Mouse (Mus musculus): ENCODE measurements around the gene Cln3. TPM values are rescaled to one million over a fixed set of nuclear protein-coding genes. Genes with fewer than 3 reads are reported as not detected.

Cln3 gene
- polyA plus RNA-seq (2012; rRNA removed) (55.4 and 81.7 TPM in 2 replicates), polyA plus RNA-seq (2014; fragmentation: Nextera tagmentation; extraction: Ambion mirVana) (34.6 and 35.5 TPM in 2 replicates)

GRCm38 (mm10) chr7:126585717-126586116 is at the start of gene Cln3:
TSS of gene Cln3 (minus strand) at chr7:126585817.
- Histone ChIP-seq H3K9me3 (ENCODE audit: control insufficient read depth, low read length) (no peaks in the 10 kb centered on the region), H3K27ac (replicated peaks; ENCODE audit: low read depth, low read length) (no peak within 1 kb of the TSS), H3K9ac (ENCODE audit: low read depth, low read length, severe bottlenecking) (no peak within 1 kb of the TSS), H3K4me2 (replicated peaks; ENCODE audit: low read depth, low read length, severe bottlenecking) (no peak within 1 kb of the TSS), H3K27me3 (ENCODE audit: control insufficient read depth, insufficient read depth, low read length) (no peaks in the 10 kb centered on the region), H3K4me1 (ENCODE audit: control insufficient read depth, insufficient read depth, low read length) (peaks cover 7% of the 10 kb centered on the region; the same call in 1 of the 2 replicates), H3K4me3 (replicated peaks; ENCODE audit: low read length) (no peak within 1 kb of the TSS), H3K36me3 (ENCODE audit: control insufficient read depth, insufficient read depth, low read length) (0 out of 2 replicates have a peak, but pooled peaks cover 4% of the 10 kb centered on the region)
- ATAC-seq (ENCODE audit: low FRiP score, low read depth) (no peak), DNase-seq (ENCODE audit: low spot score) (no peak)
- 73% methylated on average over 6 of the region's 6 CpGs for WGBS
- TF ChIP-seq POLR2A (IDR thresholded peaks at IDR 0.05; ENCODE audit: borderline replicate concordance, extremely low read depth, insufficient read depth, insufficient read length) = no peak

GRCm38 (mm10) chr7:126635375-126635774 is 49.8 kb upstream of the Cln3 start:
- H3K4me3 ChIP-seq (replicated peaks; ENCODE audit: low read length) = no peak overlapping the region
- peaks cover 8% of the 10 kb centered on the region for H3K4me1 ChIP-seq (ENCODE audit: control insufficient read depth, insufficient read depth, low read length)
- H3K9ac ChIP-seq (ENCODE audit: low read depth, low read length, severe bottlenecking) = no peak overlapping the region
- DNase-seq (ENCODE audit: low spot score) = no peak
- no peak for TF ChIP-seq POLR2A (IDR thresholded peaks at IDR 0.05; ENCODE audit: borderline replicate concordance, extremely low read depth, insufficient read depth, insufficient read length)
- no peak overlapping the region for H3K4me2 ChIP-seq (replicated peaks; ENCODE audit: low read depth, low read length, severe bottlenecking)
- H3K27ac ChIP-seq (replicated peaks; ENCODE audit: low read depth, low read length) = no peak overlapping the region
- H3K9me3 ChIP-seq (ENCODE audit: control insufficient read depth, low read length) = no peaks in the 10 kb centered on the region
- H3K36me3 ChIP-seq (ENCODE audit: control insufficient read depth, insufficient read depth, low read length) = no peaks in the 10 kb centered on the region
- no peak for ATAC-seq (ENCODE audit: low FRiP score, low read depth)
- H3K27me3 ChIP-seq (ENCODE audit: control insufficient read depth, insufficient read depth, low read length) = no peaks in the 10 kb centered on the region

- Histone ChIP-seq H3K36me3 (ENCODE audit: control insufficient read depth, insufficient read depth, low read length) (no peaks in the 10 kb centered on the region), H3K27me3 (ENCODE audit: control insufficient read depth, insufficient read depth, low read length) (no peaks in the 10 kb centered on the region), H3K9ac (ENCODE audit: low read depth, low read length, severe bottlenecking) (no peak overlapping the region), H3K27ac (replicated peaks; ENCODE audit: low read depth, low read length) (no peak overlapping the region), H3K4me3 (replicated peaks; ENCODE audit: low read length) (no peak overlapping the region), H3K4me2 (replicated peaks; ENCODE audit: low read depth, low read length, severe bottlenecking) (no peak overlapping the region), H3K4me1 (ENCODE audit: control insufficient read depth, insufficient read depth, low read length) (peaks cover 8% of the 10 kb centered on the region), H3K9me3 (ENCODE audit: control insufficient read depth, low read length) (no peaks in the 10 kb centered on the region)
- DNase-seq (ENCODE audit: low spot score) = no peak
- TF ChIP-seq POLR2A (IDR thresholded peaks at IDR 0.05; ENCODE audit: borderline replicate concordance, extremely low read depth, insufficient read depth, insufficient read length) = no peak
- WGBS = 58% methylated on average over 2 of the region's 2 CpGs
- ATAC-seq (ENCODE audit: low FRiP score, low read depth) = no peak
These were observed 46.9 kb upstream of the Cln3 start for GRCm38 (mm10) chr7:126632478-126632877.

GRCm38 (mm10) chr7:126630824-126631518 is 45.4 kb upstream of the Cln3 start, which contains the start of gene Nupr1:
TSS of gene Nupr1 (minus strand) at chr7:126630861.
- no peak within 1 kb of the TSS for H3K4me3 ChIP-seq (replicated peaks; ENCODE audit: low read length)
- WGBS = 93% methylated on average over 4 of the region's 4 CpGs

GRCm38 (mm10) chr7:126629915-126630314 is 44.3 kb upstream of the Cln3 start:
- Histone ChIP-seq H3K4me1 (ENCODE audit: control insufficient read depth, insufficient read depth, low read length) (peaks cover 8% of the 10 kb centered on the region), H3K9ac (ENCODE audit: low read depth, low read length, severe bottlenecking) (no peak overlapping the region), H3K4me3 (replicated peaks; ENCODE audit: low read length) (no peak overlapping the region), H3K27ac (replicated peaks; ENCODE audit: low read depth, low read length) (no peak overlapping the region), H3K9me3 (ENCODE audit: control insufficient read depth, low read length) (no peaks in the 10 kb centered on the region), H3K27me3 (ENCODE audit: control insufficient read depth, insufficient read depth, low read length) (no peaks in the 10 kb centered on the region), H3K4me2 (replicated peaks; ENCODE audit: low read depth, low read length, severe bottlenecking) (no peak overlapping the region), H3K36me3 (ENCODE audit: control insufficient read depth, insufficient read depth, low read length) (no peaks in the 10 kb centered on the region)
- no peak for ATAC-seq (ENCODE audit: low FRiP score, low read depth)
- no peak for DNase-seq (ENCODE audit: low spot score)
- 25% methylated on average over 3 of the region's 3 CpGs for WGBS
- TF ChIP-seq POLR2A (IDR thresholded peaks at IDR 0.05; ENCODE audit: borderline replicate concordance, extremely low read depth, insufficient read depth, insufficient read length) = no peak

More at GRCm38 (mm10) chr7:126630824-126631518, 45.4 kb upstream of the Cln3 start, which contains the start of gene Nupr1:
- Histone ChIP-seq H3K9me3 (ENCODE audit: control insufficient read depth, low read length) (no peaks in the 10 kb centered on the region), H3K4me1 (ENCODE audit: control insufficient read depth, insufficient read depth, low read length) (peaks cover 8% of the 10 kb centered on the region), H3K9ac (ENCODE audit: low read depth, low read length, severe bottlenecking) (no peak within 1 kb of the TSS), H3K36me3 (ENCODE audit: control insufficient read depth, insufficient read depth, low read length) (no peaks in the 10 kb centered on the region), H3K4me2 (replicated peaks; ENCODE audit: low read depth, low read length, severe bottlenecking) (no peak within 1 kb of the TSS), H3K27ac (replicated peaks; ENCODE audit: low read depth, low read length) (no peak within 1 kb of the TSS), H3K27me3 (ENCODE audit: control insufficient read depth, insufficient read depth, low read length) (no peaks in the 10 kb centered on the region)
- no peak for ATAC-seq (ENCODE audit: low FRiP score, low read depth)
- no peak for DNase-seq (ENCODE audit: low spot score)
- no peak for TF ChIP-seq POLR2A (IDR thresholded peaks at IDR 0.05; ENCODE audit: borderline replicate concordance, extremely low read depth, insufficient read depth, insufficient read length)
